ENCODE assay signal across 7 mouse cellular contexts in the genomic region with DNA sequence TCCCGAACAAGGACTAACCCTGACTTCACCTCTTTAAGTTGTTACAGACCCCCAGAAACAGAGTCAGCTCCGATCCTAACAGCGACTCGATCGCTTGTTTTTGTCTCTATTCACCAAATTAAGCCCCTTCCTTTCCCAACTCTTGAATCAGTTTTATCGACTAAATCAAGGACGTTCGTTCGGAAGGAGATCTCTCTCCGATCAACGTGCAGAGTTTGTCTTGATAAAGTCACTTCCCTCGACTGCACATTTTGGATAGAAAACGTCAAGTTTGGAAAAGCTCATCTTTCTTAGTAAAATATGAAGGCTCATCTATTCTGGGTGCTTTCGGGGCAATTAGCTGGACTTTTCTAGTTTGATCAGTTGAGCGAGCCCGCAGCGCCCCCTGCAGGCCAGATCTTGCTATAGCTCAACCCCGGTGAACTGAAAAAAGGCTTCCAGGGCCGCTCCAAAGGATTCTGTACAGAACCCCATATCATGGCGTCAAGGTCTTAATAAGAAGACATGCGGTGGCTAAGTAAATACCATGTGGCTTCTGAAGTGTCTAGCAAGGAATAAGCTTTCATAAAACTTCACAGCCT. TPM values are rescaled to one million over a fixed set of nuclear protein-coding genes. Genes with fewer than 3 reads are reported as not detected.
A peak's percentile ranks its signal among the peaks of the same experiment; 100 is the strongest.
DNase-seq lines count a peak whose midpoint lies in the region; ATAC-seq and TF ChIP-seq lines count a peak whose summit lies in the region.

No protein-coding gene starts in this region.

- peak overlapping the region; percentile 43 for H3K27ac ChIP-seq in intestine, postnatal 0 days (ENCODE audit: low read depth, low read length)
- peak overlapping the region; percentile 82 for H3K27ac ChIP-seq in limb, embryonic 13.5 days
- H3K27ac ChIP-seq in midbrain, embryonic 15.5 days, result peak overlapping the region; percentile 65
- peak overlapping the region; percentile 95 for H3K27ac ChIP-seq in spleen, adult 2 months (ENCODE audit: insufficient read depth, low read length)

- H3K4me2 ChIP-seq in intestine, postnatal 0 days (replicated peaks; ENCODE audit: low read depth), result peak overlapping the region; percentile 68
- peak overlapping the region; percentile 91 for H3K4me2 ChIP-seq in limb, embryonic 13.5 days (replicated peaks)
- peak overlapping the region; percentile 97 for H3K4me2 ChIP-seq in midbrain, embryonic 15.5 days

- 2% methylated on average over 21 of the region's 21 CpGs for WGBS in intestine, postnatal 0 days
- WGBS in limb, embryonic 13.5 days, result 2% methylated on average over 21 of the region's 21 CpGs
- WGBS in midbrain, embryonic 15.5 days, result 1% methylated on average over 21 of the region's 21 CpGs
- 3% methylated on average over 21 of the region's 21 CpGs for WGBS in spleen, adult 2 months

- H3K9me3 ChIP-seq in intestine, postnatal 0 days (ENCODE audit: control insufficient read depth), result no peaks in the 10 kb centered on the region
- no peaks in the 10 kb centered on the region for H3K9me3 ChIP-seq in limb, embryonic 13.5 days
- no peaks in the 10 kb centered on the region for H3K9me3 ChIP-seq in midbrain, embryonic 15.5 days

- peak; percentile 92 for DNase-seq in adrenal gland, postnatal 14 days
- peak; percentile 91 for DNase-seq in embryo, embryonic 9.5 days (ENCODE audit: extremely low spot score)
- DNase-seq in spleen, adult 2 months (ENCODE audit: low read depth in 1 of 2, low spot score in 2 of 2), result peak; percentile 66 to 79

- H3K36me3 ChIP-seq in intestine, postnatal 0 days (ENCODE audit: control insufficient read depth, insufficient read depth), result no peaks in the 10 kb centered on the region
- H3K36me3 ChIP-seq in limb, embryonic 13.5 days, result no peaks in the 10 kb centered on the region
- H3K36me3 ChIP-seq in midbrain, embryonic 15.5 days (replicated peaks), result no peaks in the 10 kb centered on the region
- no peaks in the 10 kb centered on the region for H3K36me3 ChIP-seq in spleen, adult 2 months (ENCODE audit: control insufficient read depth, insufficient read depth, low read length)

- peak overlapping the region; percentile 41 for H3K4me3 ChIP-seq in intestine, postnatal 0 days (ENCODE audit: low read depth, low read length)
- peak overlapping the region; percentile 51 for H3K4me3 ChIP-seq in limb, embryonic 13.5 days
- peak overlapping the region; percentile 48 for H3K4me3 ChIP-seq in midbrain, embryonic 15.5 days
- peak overlapping the region; percentile 70 for H3K4me3 ChIP-seq in spleen, adult 2 months (ENCODE audit: extremely low read depth, insufficient read depth, insufficient read length)

- ATAC-seq in granulocyte monocyte progenitor cell, adult 5-6 weeks (replicated peaks; ENCODE audit: poor library complexity, severe bottlenecking), result peak; percentile 22
- ATAC-seq in intestine, postnatal 0 days, result no peak
- ATAC-seq in limb, embryonic 13.5 days (ENCODE audit: low FRiP score, low read depth), result peak; percentile 2; the same call in 1 of the 2 replicates
- no peak for ATAC-seq in midbrain, embryonic 15.5 days (replicated peaks)

- peak overlapping the region; percentile 46 for H3K9ac ChIP-seq in intestine, postnatal 0 days (ENCODE audit: low read depth, low read length)
- peak overlapping the region; percentile 59 for H3K9ac ChIP-seq in limb, embryonic 13.5 days
- H3K9ac ChIP-seq in midbrain, embryonic 15.5 days, result peak overlapping the region; percentile 21; the same call in 1 of the 2 replicates

- TF ChIP-seq POLR2A in spleen, adult 2 months (IDR thresholded peaks at IDR 0.05; ENCODE audit: low read depth, low read length), result no peak

- TF ChIP-seq CTCF in intestine, postnatal 0 days (IDR thresholded peaks at IDR 0.05; ENCODE audit: low read depth), result peak; percentile 89
- peak; percentile 84; the same call in 1 of the 2 replicates for TF ChIP-seq CTCF in spleen, adult 2 months (IDR thresholded peaks at IDR 0.05; ENCODE audit: extremely low read depth, insufficient read depth, insufficient read length, insufficient replicate concordance)

- no peaks in the 10 kb centered on the region; the same call in 1 of the 2 replicates for H3K4me1 ChIP-seq in intestine, postnatal 0 days (replicated peaks; ENCODE audit: control insufficient read depth, insufficient read depth, low read length)
- H3K4me1 ChIP-seq in limb, embryonic 13.5 days, result peaks cover 7% of the 10 kb centered on the region
- H3K4me1 ChIP-seq in midbrain, embryonic 15.5 days, result peaks cover 19% of the 10 kb centered on the region
- H3K4me1 ChIP-seq in spleen, adult 2 months (ENCODE audit: control insufficient read depth, insufficient read depth, insufficient read length), result no peaks in the 10 kb centered on the region; the same call in 1 of the 2 replicates

- H3K27me3 ChIP-seq in intestine, postnatal 0 days (replicated peaks; ENCODE audit: control insufficient read depth, insufficient read depth, low read length), result no peaks in the 10 kb centered on the region
- no peaks in the 10 kb centered on the region for H3K27me3 ChIP-seq in limb, embryonic 13.5 days
- H3K27me3 ChIP-seq in midbrain, embryonic 15.5 days (replicated peaks), result peaks cover 9% of the 10 kb centered on the region
- H3K27me3 ChIP-seq in spleen, adult 2 months (ENCODE audit: control insufficient read depth, insufficient read depth, low read length), result no peaks in the 10 kb centered on the region

RNA-seq across cellular contexts. Expression of a gene that starts 4.3 kb away (rescaled TPM):
- 17.8 and 19.8 TPM in 2 replicates for total RNA-seq in adrenal gland, postnatal 14 days (2021)
- 3.4 and 3.9 TPM in 2 replicates for total RNA-seq in granulocyte monocyte progenitor cell, adult 5-6 weeks (2014; fragmentation: Nextera tagmentation)
- 2.1 and 2.9 TPM in 2 replicates for total RNA-seq in granulocyte monocyte progenitor cell, adult 5-6 weeks (2017)
- 17.2 and 18.0 TPM in 2 replicates for polyA plus RNA-seq in intestine, postnatal 0 days (2015; fragmentation: Nextera tagmentation; extraction: Ambion mirVana)
- polyA plus RNA-seq in limb, embryonic 13.5 days (2015; fragmentation: Nextera tagmentation; extraction: Ambion mirVana), result 8.1 and 9.2 TPM in 2 replicates
- polyA plus RNA-seq in midbrain, embryonic 15.5 days (2015; fragmentation: Nextera tagmentation; extraction: Ambion mirVana), result 8.1 and 9.7 TPM in 2 replicates
- 9.3 and 9.4 TPM in 2 replicates for polyA plus RNA-seq in spleen, adult 2 months (2012; rRNA removed)

RNA-seq across cellular contexts. Expression of a gene that starts 18.8 kb away (rescaled TPM):
- 357 TPM in 2 replicates for total RNA-seq in adrenal gland, postnatal 14 days (2021)
- total RNA-seq in granulocyte monocyte progenitor cell, adult 5-6 weeks (2014; fragmentation: Nextera tagmentation), result 781 and 857 TPM in 2 replicates
- total RNA-seq in granulocyte monocyte progenitor cell, adult 5-6 weeks (2017), result 1,252 and 1,475 TPM in 2 replicates
- polyA plus RNA-seq in intestine, postnatal 0 days (2015; fragmentation: Nextera tagmentation; extraction: Ambion mirVana), result 1,746 and 1,835 TPM in 2 replicates
- 936 and 950 TPM in 2 replicates for polyA plus RNA-seq in limb, embryonic 13.5 days (2015; fragmentation: Nextera tagmentation; extraction: Ambion mirVana)
- 1,207 and 1,280 TPM in 2 replicates for polyA plus RNA-seq in midbrain, embryonic 15.5 days (2015; fragmentation: Nextera tagmentation; extraction: Ambion mirVana)
- polyA plus RNA-seq in spleen, adult 2 months (2012; rRNA removed), result 69.5 and 73.4 TPM in 2 replicates

RNA-seq across cellular contexts. Expression of a gene that starts 20.7 kb away (rescaled TPM):
- total RNA-seq in adrenal gland, postnatal 14 days (2021), result 111 and 114 TPM in 2 replicates
- 136 and 140 TPM in 2 replicates for total RNA-seq in granulocyte monocyte progenitor cell, adult 5-6 weeks (2014; fragmentation: Nextera tagmentation)
- total RNA-seq in granulocyte monocyte progenitor cell, adult 5-6 weeks (2017), result 369 and 376 TPM in 2 replicates
- polyA plus RNA-seq in intestine, postnatal 0 days (2015; fragmentation: Nextera tagmentation; extraction: Ambion mirVana), result 119 and 120 TPM in 2 replicates
- 169 and 172 TPM in 2 replicates for polyA plus RNA-seq in limb, embryonic 13.5 days (2015; fragmentation: Nextera tagmentation; extraction: Ambion mirVana)
- 130 and 131 TPM in 2 replicates for polyA plus RNA-seq in midbrain, embryonic 15.5 days (2015; fragmentation: Nextera tagmentation; extraction: Ambion mirVana)
- polyA plus RNA-seq in spleen, adult 2 months (2012; rRNA removed), result 17.8 and 18.2 TPM in 2 replicates

RNA-seq across cellular contexts. Expression of a gene that starts 49.2 kb away (rescaled TPM):
- total RNA-seq in adrenal gland, postnatal 14 days (2021), result 1.4 and 1.5 TPM in 2 replicates
- total RNA-seq in granulocyte monocyte progenitor cell, adult 5-6 weeks (2014; fragmentation: Nextera tagmentation), result 2.4 TPM in 2 replicates
- total RNA-seq in granulocyte monocyte progenitor cell, adult 5-6 weeks (2017), result 1.2 and 1.4 TPM in 2 replicates
- 4.7 and 5.2 TPM in 2 replicates for polyA plus RNA-seq in intestine, postnatal 0 days (2015; fragmentation: Nextera tagmentation; extraction: Ambion mirVana)
- 0.50 and 0.63 TPM in 2 replicates for polyA plus RNA-seq in limb, embryonic 13.5 days (2015; fragmentation: Nextera tagmentation; extraction: Ambion mirVana)
- 0.67 and 1.0 TPM in 2 replicates for polyA plus RNA-seq in midbrain, embryonic 15.5 days (2015; fragmentation: Nextera tagmentation; extraction: Ambion mirVana)
- 10.5 and 10.6 TPM in 2 replicates for polyA plus RNA-seq in spleen, adult 2 months (2012; rRNA removed)

RNA-seq across cellular contexts. Expression of a gene that starts 50.9 kb away (rescaled TPM):
- 7.8 and 10.7 TPM in 2 replicates for total RNA-seq in adrenal gland, postnatal 14 days (2021)
- total RNA-seq in granulocyte monocyte progenitor cell, adult 5-6 weeks (2014; fragmentation: Nextera tagmentation), result 9.2 and 16.1 TPM in 2 replicates
- 9.9 and 16.2 TPM in 2 replicates for total RNA-seq in granulocyte monocyte progenitor cell, adult 5-6 weeks (2017)
- polyA plus RNA-seq in intestine, postnatal 0 days (2015; fragmentation: Nextera tagmentation; extraction: Ambion mirVana), result 8.8 and 9.5 TPM in 2 replicates
- polyA plus RNA-seq in limb, embryonic 13.5 days (2015; fragmentation: Nextera tagmentation; extraction: Ambion mirVana), result 28.3 and 32.1 TPM in 2 replicates
- 15.9 and 17.7 TPM in 2 replicates for polyA plus RNA-seq in midbrain, embryonic 15.5 days (2015; fragmentation: Nextera tagmentation; extraction: Ambion mirVana)
- polyA plus RNA-seq in spleen, adult 2 months (2012; rRNA removed), result 3.0 and 3.7 TPM in 2 replicates

Comparison
In these comparisons a context has a peak if more than half of its experiments do, and no peak if none do; other contexts are left out.
1. ATAC-seq: peak in granulocyte monocyte progenitor cell, adult 5-6 weeks (single experiment) and limb, embryonic 13.5 days (single experiment); none in intestine, postnatal 0 days (single experiment) and midbrain, embryonic 15.5 days (single experiment).
2. H3K27ac ChIP-seq: peak in every context shown above with its lines; median percentile 95 in spleen, adult 2 months; 82 in limb, embryonic 13.5 days; 65 in midbrain, embryonic 15.5 days; 43 in intestine, postnatal 0 days.
3. RNA of a gene that starts 18.8 kb away (polyA plus RNA-seq): 1,746 to 1,835 TPM in intestine, postnatal 0 days, 1,207 to 1,280 TPM in midbrain, embryonic 15.5 days and 936 to 950 TPM in limb, embryonic 13.5 days; 69.5 to 73.4 TPM in spleen, adult 2 months; every median in the first group is over 10 times any median in the second.
4. Peak in every context shown above with its lines, with median percentiles within 50 percentile points of each other: DNase-seq, H3K4me2 ChIP-seq, H3K4me3 ChIP-seq and H3K9ac ChIP-seq.